Mouse (Mus musculus) heart, postnatal 4 days (tissue): Measurements from ENCODE around the gene Mtrf1l. TPM values are rescaled to one million over a fixed set of nuclear protein-coding genes. Genes with fewer than 3 reads are reported as not detected.

Source experiments
- DNase-seq: peaks from one replicate; pipeline ENCODE4 v3.0.0; 2021
- total RNA-seq, 2 experiments: library from RNA; stranded (reverse); gene quantifications; 2 replicates each; pipeline ENCODE4 v1.2.3; 2021

Gene Mtrf1l
- total RNA-seq, 2 experiments from 2014 or later, result 7.9 to 10.9 TPM

- no peak for DNase-seq
These were observed 19.0 kb downstream of the Mtrf1l start for GRCm38 (mm10) chr10:5804691-5805156.

GRCm38 (mm10) chr10:5803739-5804138, 20.0 kb downstream of the Mtrf1l start:
- no peak for DNase-seq

- no peak for DNase-seq
These were observed 20.8 kb downstream of the Mtrf1l start for GRCm38 (mm10) chr10:5802866-5803265.

- no peak for DNase-seq
These were observed 23.2 kb downstream of the Mtrf1l start for GRCm38 (mm10) chr10:5800490-5800889.

GRCm38 (mm10) chr10:5798069-5798468, 25.6 kb downstream of the Mtrf1l start:
- DNase-seq, result no peak

- DNase-seq, result peak; percentile 57
These were observed 33.1 kb downstream of the Mtrf1l start for GRCm38 (mm10) chr10:5790657-5791056.

GRCm38 (mm10) chr10:5786923-5787322, 36.8 kb downstream of the Mtrf1l start:
- peak; percentile 31 for DNase-seq

Other genes with a start within 250 kb of the Mtrf1l start
- 10 to 100 TPM; 14.8 to 15.3 TPM for gene Myct1, start 230.1 kb downstream of the Mtrf1l start, total RNA-seq
- gene Vip, start 184.7 kb downstream of the Mtrf1l start, total RNA-seq, result under 1 TPM; 0.14 to 0.25 TPM
- 10 to 100 TPM; 15.3 to 16.1 TPM for gene Fbxo5, start 18.3 kb downstream of the Mtrf1l start, total RNA-seq
- under 1 TPM; 0.83 to 0.95 TPM for gene Rgs17, start 98.5 kb upstream of the Mtrf1l start, total RNA-seq